In the genomic region with DNA sequence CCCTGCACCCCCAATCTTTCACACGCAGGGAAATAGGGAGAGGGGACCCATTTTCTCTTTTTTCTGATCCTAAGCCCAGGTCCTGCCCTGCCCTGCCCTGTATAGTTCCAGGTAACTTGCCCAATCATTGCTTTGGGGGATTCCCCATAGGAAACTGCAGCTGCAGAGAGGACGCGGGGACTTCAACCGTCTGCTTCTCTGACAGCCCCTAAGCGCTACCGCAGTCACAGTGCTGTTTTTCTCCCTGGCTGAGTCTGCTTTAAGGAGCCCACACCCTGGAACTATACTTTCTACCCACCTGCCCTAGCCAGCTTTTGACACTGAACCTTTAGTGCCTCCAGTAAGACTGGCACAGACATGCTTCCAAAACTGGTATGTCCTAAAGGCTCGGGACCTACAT, we compare ENCODE assay signal across 10 mouse cellular contexts. TPM values are rescaled to one million over a fixed set of nuclear protein-coding genes. Genes with fewer than 3 reads are reported as not detected.
DNase-seq lines count a peak whose midpoint lies in the region; ATAC-seq lines count a peak whose summit lies in the region.
"Had no signal": no experiment of that assay in that cellular context is flagged by ENCODE, and none has a peak within 500 bp of the region (broad histone marks: within the 10 kb centered on the region; RNA-seq: fewer than 3 reads in every experiment).

No protein-coding gene starts in this region.

- H3K4me2 ChIP-seq in forebrain, embryonic 12.5 days: no peak overlapping the region; the same call in 1 of the 2 replicates
- peak overlapping the region; percentile 99 for H3K4me2 ChIP-seq in hindbrain, embryonic 15.5 days
- H3K4me2 ChIP-seq: heart, embryonic 13.5 days had no signal

- H3K27ac ChIP-seq in forebrain, embryonic 10.5 days: peak overlapping the region; percentile 35; the same call in 1 of the 2 replicates
- no peak overlapping the region for H3K27ac ChIP-seq in forebrain, embryonic 12.5 days
- H3K27ac ChIP-seq in hindbrain, embryonic 15.5 days (replicated peaks): no peak overlapping the region
- H3K27ac ChIP-seq: heart, embryonic 13.5 days had no signal

- peaks cover 43% of the 10 kb centered on the region for H3K4me1 ChIP-seq in forebrain, embryonic 10.5 days
- H3K4me1 ChIP-seq in forebrain, embryonic 12.5 days: peaks cover 33% of the 10 kb centered on the region
- peaks cover 42% of the 10 kb centered on the region for H3K4me1 ChIP-seq in hindbrain, embryonic 15.5 days (replicated peaks)

- DNase-seq in forebrain, embryonic 10.5 days (ENCODE audit: extremely low spot score, low spot score): no peak
- DNase-seq in CD4-positive, CD25-positive, alpha-beta regulatory T cell, adult 2 months (ENCODE audit: low read depth, low spot score): peak; percentile 56
- DNase-seq in naive thymus-derived CD4-positive, alpha-beta T cell, adult 2 months (ENCODE audit: low read depth): peak; percentile 39
- no peak for DNase-seq in kidney, postnatal 14 days
- no peak for DNase-seq in adipocyte (ENCODE audit: low spot score)
- DNase-seq: kidney, postnatal 4 days had no signal

- peaks cover 60% of the 10 kb centered on the region for H3K36me3 ChIP-seq in forebrain, embryonic 10.5 days (replicated peaks)
- peaks cover 39% of the 10 kb centered on the region for H3K36me3 ChIP-seq in forebrain, embryonic 12.5 days (replicated peaks)
- 0 out of 2 replicates have a peak, but pooled peaks cover 3% of the 10 kb centered on the region for H3K36me3 ChIP-seq in hindbrain, embryonic 15.5 days

- H3K27me3 ChIP-seq in forebrain, embryonic 10.5 days (ENCODE audit: poor library complexity, severe bottlenecking): no peaks in the 10 kb centered on the region; the same call in 1 of the 2 replicates
- no peaks in the 10 kb centered on the region for H3K27me3 ChIP-seq in forebrain, embryonic 12.5 days
- no peaks in the 10 kb centered on the region for H3K27me3 ChIP-seq in hindbrain, embryonic 15.5 days
- H3K27me3 ChIP-seq: heart, embryonic 13.5 days had no signal

- no peak for ATAC-seq in forebrain, embryonic 12.5 days (ENCODE audit: low FRiP score)
- no peak for ATAC-seq in hindbrain, embryonic 15.5 days (ENCODE audit: low FRiP score, low read depth)
- no peak for ATAC-seq in cerebellum, adult (ENCODE audit: insufficient number of reproducible peaks, low FRiP score, low TSS enrichment)

- H3K4me3 ChIP-seq in forebrain, embryonic 10.5 days: peak overlapping the region; percentile 3; the same call in 1 of the 2 replicates
- no peak overlapping the region for H3K4me3 ChIP-seq in forebrain, embryonic 12.5 days (replicated peaks)
- H3K4me3 ChIP-seq in hindbrain, embryonic 15.5 days: no peak overlapping the region
- H3K4me3 ChIP-seq: heart, embryonic 13.5 days had no signal

- 84% methylated on average over 7 of the region's 7 CpGs for WGBS in forebrain, embryonic 10.5 days
- WGBS in forebrain, embryonic 12.5 days: 83% methylated on average over 7 of the region's 7 CpGs
- 72% methylated on average over 7 of the region's 7 CpGs for WGBS in hindbrain, embryonic 15.5 days

- no peak overlapping the region for H3K9ac ChIP-seq in forebrain, embryonic 12.5 days
- H3K9ac ChIP-seq in hindbrain, embryonic 15.5 days: no peak overlapping the region
- H3K9ac ChIP-seq: heart, embryonic 13.5 days had no signal

- no peaks in the 10 kb centered on the region for H3K9me3 ChIP-seq in forebrain, embryonic 10.5 days
- no peaks in the 10 kb centered on the region for H3K9me3 ChIP-seq in forebrain, embryonic 12.5 days
- H3K9me3 ChIP-seq in hindbrain, embryonic 15.5 days: no peaks in the 10 kb centered on the region
- H3K9me3 ChIP-seq: heart, embryonic 13.5 days had no signal

RNA-seq across cellular contexts. Expression of gene Phgdh, which starts 3.9 kb away (rescaled TPM):
- 402 and 436 TPM in 2 replicates for polyA plus RNA-seq in forebrain, embryonic 10.5 days (2016; fragmentation: Nextera tagmentation; extraction: Ambion mirVana)
- polyA plus RNA-seq in forebrain, embryonic 12.5 days (2016; fragmentation: Nextera tagmentation; extraction: Ambion mirVana): 274 and 277 TPM in 2 replicates
- polyA plus RNA-seq in hindbrain, embryonic 15.5 days (2015; fragmentation: Nextera tagmentation; extraction: Ambion mirVana): 179 and 188 TPM in 2 replicates

RNA-seq across cellular contexts. Expression of gene Zfp697, which starts 46.4 kb away (rescaled TPM):
- polyA plus RNA-seq in forebrain, embryonic 10.5 days (2016; fragmentation: Nextera tagmentation; extraction: Ambion mirVana): 7.1 and 7.5 TPM in 2 replicates
- 8.8 and 9.8 TPM in 2 replicates for polyA plus RNA-seq in forebrain, embryonic 12.5 days (2016; fragmentation: Nextera tagmentation; extraction: Ambion mirVana)
- 14.7 and 17.3 TPM in 2 replicates for polyA plus RNA-seq in hindbrain, embryonic 15.5 days (2015; fragmentation: Nextera tagmentation; extraction: Ambion mirVana)

RNA-seq across cellular contexts. Expression of gene Hmgcs2, which starts 55.7 kb away (rescaled TPM):
- polyA plus RNA-seq in forebrain, embryonic 10.5 days (2016; fragmentation: Nextera tagmentation; extraction: Ambion mirVana): 0.50 and 0.57 TPM in 2 replicates
- polyA plus RNA-seq in forebrain, embryonic 12.5 days (2016; fragmentation: Nextera tagmentation; extraction: Ambion mirVana): 0.94 and 1.3 TPM in 2 replicates
- polyA plus RNA-seq in hindbrain, embryonic 15.5 days (2015; fragmentation: Nextera tagmentation; extraction: Ambion mirVana): 21.1 and 22.7 TPM in 2 replicates

Comparison
In these comparisons a context has a peak if more than half of its experiments do, and no peak if none do; other contexts are left out.
1. DNase-seq: peak in CD4-positive, CD25-positive, alpha-beta regulatory T cell, adult 2 months (single experiment) and naive thymus-derived CD4-positive, alpha-beta T cell, adult 2 months (single experiment); none in forebrain, embryonic 10.5 days (single experiment), kidney, postnatal 14 days (single experiment) and adipocyte (single experiment).